Mouse (Mus musculus) brain, embryonic 14.5 days (tissue): Measurements from ENCODE around the gene Crxos. TPM values are rescaled to one million over a fixed set of nuclear protein-coding genes. Genes with fewer than 3 reads are reported as not detected.
"Not testable (repeated sequence)": the region's sequence is repeated elsewhere in the genome, so short reads cannot be mapped to it uniquely, and the experiment has no call there.

Experiments used
- DNase-seq: peaks from one replicate; pipeline ENCODE4 v3.0.0-alpha.2; 2011; ENCODE audit warnings: low read depth
- CTCF ChIP-seq: fragments of 200-500 bp; IDR thresholded peaks from 2 replicates; pipeline ENCODE4 v1.5.1; 2012; ENCODE audit warnings: inconsistent platforms, mild to moderate bottlenecking, moderate library complexity, borderline replicate concordance; ENCODE audit not compliant: insufficient read depth, insufficient read length; ENCODE audit errors: extremely low read depth
- POLR2A ChIP-seq: fragments of 200-500 bp; IDR thresholded peaks from 2 replicates; pipeline ENCODE4 v1.6.1; 2012; ENCODE audit warnings: mild to moderate bottlenecking, inconsistent platforms, borderline replicate concordance; ENCODE audit not compliant: poor library complexity, insufficient read depth, insufficient read length, severe bottlenecking; ENCODE audit errors: extremely low read depth
- polyA plus RNA-seq: library from polyadenylated mRNA; depleted of rRNA; stranded (reverse); fragments of >200 nt; gene quantifications from 2 replicates; pipeline ENCODE4 v1.2.3, GENCODE M21; 2012

The Crxos gene
- polyA plus RNA-seq, 1 experiment, result 0.10 TPM

DNA sequence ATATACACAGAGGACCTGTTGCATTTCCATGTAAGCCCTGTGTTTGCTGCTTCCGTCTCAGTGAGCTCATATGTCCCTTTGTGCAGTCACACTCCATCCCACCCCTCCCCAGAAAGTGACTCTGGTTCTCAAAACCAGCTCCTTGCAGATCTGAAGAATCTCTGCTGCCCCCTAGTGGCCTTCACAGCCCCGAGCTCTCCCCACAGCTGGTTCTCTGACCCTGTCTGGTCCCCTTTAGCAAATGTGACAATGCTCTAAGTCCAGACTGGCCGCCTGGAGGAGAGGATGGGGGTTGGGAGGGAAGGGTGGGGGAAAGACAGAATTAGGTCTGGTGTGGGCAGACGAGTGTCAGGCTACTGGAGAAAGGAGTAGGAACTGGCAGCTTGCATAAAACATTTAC is 29.8 kb downstream of the Crxos start:
- peak; percentile 89 for DNase-seq
- TF ChIP-seq POLR2A (no peak), CTCF (peak; percentile 92)

DNA sequence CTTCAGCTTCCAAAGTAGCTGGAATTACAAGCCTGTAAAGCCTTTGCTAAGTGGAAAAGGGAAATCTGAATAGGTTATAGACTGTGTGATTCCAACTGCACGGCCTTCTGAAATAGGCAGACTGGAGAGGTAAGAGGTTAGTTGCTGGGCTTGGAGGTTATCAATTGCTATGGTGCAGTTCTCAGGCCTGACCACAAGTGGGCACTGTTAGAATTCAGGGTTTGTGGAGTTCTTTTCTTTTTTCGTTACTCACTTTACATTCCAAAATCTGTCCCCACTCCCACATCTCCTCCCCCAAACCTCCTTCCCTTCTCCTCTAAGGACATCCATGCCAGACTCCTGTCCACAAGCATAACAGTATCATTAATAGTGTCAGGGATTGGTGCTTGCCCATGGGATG is 31.8 kb downstream of the Crxos start:
- no peak for TF ChIP-seq POLR2A
- peak; percentile 71; the same call in 1 of the 2 replicates for TF ChIP-seq CTCF
- DNase-seq, result peak; percentile 32

DNA sequence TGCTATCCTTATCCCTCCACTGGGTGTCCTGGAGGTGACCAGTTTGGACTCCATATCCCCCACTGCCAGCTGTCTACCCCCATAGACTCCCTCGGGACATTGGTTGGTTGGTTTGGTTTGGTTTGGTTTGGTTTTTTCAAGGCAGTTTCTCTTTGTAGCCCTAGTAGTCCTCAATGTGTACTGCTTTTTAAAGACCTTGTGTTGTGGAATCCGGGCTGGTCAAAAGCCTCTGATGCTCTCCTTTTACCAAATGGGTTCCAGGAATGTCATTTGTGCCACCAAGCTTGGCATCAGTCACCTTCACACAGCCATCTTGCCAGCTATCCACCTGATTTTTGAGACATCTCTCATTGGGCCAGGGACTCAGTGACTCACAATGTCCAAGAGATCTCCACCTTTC is 32.3 kb downstream of the Crxos start:
- TF ChIP-seq CTCF (no peak), POLR2A (no peak)
- DNase-seq, result no peak

DNA sequence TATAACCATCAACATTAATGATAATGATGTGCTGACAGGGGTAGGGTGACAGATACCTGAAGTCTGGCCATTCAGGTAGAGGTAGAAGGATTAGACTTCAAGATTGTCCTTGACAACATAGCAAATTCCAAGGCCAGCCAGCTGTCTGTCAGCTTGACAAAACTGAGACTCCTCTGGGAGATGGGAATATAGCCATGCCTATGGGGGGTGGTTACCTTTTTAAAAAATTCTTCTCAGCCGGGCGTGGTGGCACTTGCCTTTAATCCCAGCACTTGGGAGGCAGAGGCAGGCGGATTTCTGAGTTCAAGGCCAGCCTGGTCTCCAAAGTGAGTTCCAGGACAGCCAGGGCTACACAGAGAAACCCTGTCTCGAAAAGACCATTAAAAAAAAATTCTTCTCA is 33.3 kb downstream of the Crxos start:
- not testable (repeated sequence) for DNase-seq

DNA sequence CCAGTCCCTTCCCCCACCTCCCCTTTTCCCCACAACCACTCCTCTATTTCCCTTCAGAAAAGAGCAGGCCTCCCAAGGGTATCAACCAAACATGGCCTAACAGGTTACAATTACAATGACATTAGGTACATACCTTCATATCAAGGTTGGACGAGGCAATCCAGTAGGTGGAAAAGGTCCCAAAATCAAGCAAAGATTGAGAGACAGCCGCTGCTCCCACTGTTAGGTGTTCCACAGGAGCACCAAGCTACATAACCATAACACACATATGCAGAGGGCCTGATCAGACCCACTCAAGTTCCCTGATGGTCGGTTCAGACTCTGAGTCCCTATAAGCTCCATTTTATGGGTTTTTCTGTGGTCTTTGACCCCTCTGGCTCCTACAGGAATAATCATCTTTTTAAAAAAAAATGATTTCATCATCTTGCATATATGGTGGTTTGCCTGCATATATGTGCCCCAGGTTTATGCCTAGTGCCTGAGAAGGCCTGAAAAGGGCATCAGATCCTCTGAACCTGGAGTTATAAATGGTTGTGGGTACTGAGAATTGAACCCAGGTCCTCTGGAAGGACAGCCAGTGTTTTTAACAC is 33.8 kb downstream of the Crxos start:
- TF ChIP-seq POLR2A (no peak), CTCF (no peak)

DNA sequence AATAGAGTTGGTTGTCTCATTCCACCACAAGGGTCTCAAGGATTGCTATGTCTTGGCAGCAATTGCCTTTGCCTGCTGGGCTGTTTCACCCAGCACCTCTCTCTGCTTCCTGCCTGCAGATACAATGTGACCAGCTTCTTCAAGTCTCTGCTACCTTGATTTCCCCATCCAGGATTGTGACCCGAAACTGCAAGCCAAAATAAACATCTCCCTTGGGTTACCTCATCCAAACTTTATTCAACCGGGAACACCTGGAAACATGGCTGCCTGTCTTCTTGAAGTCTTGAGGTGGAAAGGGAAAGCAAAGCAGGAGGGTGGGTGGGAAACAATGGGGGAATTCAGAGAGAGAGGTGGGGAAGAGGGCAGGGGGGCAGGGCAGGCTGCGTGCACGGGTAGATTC is 34.6 kb downstream of the Crxos start:
- DNase-seq, result no peak
- TF ChIP-seq POLR2A (no peak), CTCF (no peak)

More for the DNA sequence above, 33.8 kb downstream of the Crxos start:
- no peak for DNase-seq

DNA sequence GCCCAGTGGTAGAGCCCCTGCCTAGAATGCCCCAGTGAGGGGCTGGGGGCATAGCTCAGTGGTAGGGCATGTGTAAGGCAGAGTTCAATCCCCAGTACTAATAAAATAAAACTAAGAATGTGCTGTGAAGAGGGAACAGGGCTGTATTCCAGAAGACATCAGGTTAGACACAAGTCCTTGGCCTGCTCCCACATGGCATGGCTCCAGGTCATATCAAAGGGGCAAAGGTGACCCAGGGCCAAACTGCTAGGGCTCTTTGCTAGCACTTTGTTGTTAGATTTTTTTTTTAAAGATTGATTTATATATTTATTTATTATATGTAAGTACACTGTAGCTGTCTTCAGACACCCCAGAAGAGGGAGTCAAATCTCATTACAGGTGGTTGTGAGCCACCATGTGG is 36.0 kb downstream of the Crxos start:
- DNase-seq, result no peak
- TF ChIP-seq POLR2A (no peak), CTCF (no peak)

DNA sequence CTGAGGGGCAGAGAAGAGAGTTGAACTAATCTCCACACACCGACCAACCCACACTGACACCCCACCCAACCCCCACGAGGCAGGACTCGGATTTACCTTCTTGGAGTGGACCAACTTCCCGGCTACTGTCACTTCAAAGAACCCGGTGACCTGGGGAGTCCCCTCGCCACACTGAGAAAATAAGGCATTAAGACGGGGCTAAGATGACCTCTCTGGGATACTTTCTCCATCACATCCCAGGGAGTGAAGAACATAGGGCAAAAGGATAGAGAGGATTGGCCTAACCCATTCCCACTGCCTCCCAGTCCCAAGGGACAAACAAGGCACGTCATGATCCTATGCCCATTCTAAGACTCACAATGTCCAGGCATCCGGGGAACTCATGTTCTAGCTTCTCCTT is 37.5 kb downstream of the Crxos start:
- TF ChIP-seq POLR2A, result no peak
- no peak for TF ChIP-seq CTCF
- DNase-seq, result no peak

DNA sequence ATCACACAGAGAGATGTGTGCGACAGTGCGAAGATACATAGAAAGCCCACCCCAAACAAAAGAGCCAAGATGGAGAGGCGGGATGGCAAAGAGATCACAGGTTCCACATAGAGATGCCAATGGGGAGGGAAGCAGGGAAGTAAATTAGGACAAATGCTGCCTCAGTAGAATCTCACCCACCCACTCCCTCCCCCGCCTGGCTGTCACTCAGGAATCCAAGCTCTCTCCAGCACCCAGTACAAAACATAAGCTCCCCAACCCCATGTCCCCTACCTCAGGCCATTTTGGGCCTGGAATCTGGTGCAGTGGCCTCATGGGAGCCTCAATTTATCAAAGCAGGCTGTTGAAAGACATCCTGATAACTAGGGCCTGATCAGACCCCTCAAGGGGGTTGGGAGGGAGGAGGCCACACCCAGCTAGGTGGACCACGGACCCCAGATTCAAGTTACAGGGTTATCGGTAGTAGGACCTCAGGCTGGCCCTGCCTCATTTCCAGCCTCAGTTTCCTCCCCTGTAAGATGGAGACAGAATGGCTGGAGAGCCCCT is 38.3 kb downstream of the Crxos start:
- TF ChIP-seq POLR2A (no peak), CTCF (no peak)
- no peak for DNase-seq

DNA sequence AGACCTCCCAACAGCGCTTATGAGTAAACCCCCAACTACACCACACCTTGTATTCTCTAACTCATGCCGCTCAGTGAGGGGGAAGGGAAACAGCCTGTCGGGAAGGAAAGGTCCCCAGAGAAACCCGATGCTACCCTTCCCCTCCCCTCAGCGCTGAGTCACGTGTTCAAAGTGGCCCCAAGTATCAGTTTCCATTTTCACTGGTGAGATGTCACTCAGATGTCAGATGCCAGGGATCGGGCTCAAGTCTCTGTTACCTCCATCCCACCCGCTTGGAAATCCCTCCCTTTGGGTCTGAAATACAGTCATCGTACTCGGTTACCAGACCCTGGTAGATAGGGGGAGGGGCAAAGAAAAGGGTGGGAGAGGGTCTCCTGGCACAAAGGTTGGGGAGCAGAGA is 39.4 kb downstream of the Crxos start:
- TF ChIP-seq POLR2A, result no peak
- no peak for TF ChIP-seq CTCF
- peak; percentile 81 for DNase-seq

DNA sequence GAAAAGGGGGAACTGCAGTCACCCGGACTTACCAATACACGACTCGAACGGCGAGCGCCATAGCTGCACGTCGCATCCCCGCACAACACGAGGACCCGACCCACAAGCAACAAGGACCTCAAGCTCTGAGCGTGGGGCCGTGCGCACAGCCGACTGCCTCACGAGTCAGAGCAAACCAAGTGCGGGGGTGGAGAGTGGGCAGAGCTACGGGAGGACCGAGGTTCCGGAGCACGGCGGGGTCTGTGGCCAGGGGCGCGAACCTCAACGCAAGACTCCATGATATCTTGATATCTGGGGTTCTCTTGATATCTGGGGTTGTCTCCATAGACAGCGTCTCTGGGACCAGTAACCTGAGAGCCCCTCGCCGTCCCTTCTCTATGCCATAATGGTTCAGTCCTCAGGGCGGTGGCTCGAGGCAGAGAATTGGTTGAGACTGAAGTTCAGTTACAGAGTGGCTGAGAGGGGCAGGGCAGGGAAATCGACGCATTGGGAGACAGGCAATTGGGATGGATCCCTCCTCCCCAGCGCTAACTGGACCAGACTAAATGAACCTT is 39.9 kb downstream of the Crxos start, which contains the start of gene Selenow:
Selenow (minus strand) TSS at position 183 of the 554 bp plus-strand sequence.
- DNase-seq, result peak; percentile 98
- no peak for TF ChIP-seq CTCF
- TF ChIP-seq POLR2A, result peak; percentile 78; the same call in 1 of the 2 replicates

DNA sequence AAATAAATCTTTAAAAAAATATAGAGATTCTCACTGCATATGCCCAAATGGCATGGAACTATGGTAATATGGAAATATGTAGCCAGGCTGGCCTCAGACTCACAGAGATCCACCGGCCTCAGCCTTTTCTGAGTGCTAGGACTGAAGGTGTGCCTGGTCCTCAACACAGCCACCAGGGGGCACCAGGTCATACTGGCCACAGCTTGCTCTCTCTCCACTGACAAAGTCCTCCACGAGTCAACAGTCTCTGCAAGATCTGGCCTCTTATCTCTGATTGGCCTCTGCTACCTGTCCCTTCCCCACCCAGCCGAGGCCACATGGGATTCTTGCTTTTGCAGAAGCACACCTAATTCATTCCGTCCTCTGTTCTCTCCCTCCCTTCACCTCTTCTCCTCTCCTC is 47.5 kb downstream of the Crxos start:
- DNase-seq, result no peak
- TF ChIP-seq CTCF (peak; percentile 59), POLR2A (no peak)

DNA sequence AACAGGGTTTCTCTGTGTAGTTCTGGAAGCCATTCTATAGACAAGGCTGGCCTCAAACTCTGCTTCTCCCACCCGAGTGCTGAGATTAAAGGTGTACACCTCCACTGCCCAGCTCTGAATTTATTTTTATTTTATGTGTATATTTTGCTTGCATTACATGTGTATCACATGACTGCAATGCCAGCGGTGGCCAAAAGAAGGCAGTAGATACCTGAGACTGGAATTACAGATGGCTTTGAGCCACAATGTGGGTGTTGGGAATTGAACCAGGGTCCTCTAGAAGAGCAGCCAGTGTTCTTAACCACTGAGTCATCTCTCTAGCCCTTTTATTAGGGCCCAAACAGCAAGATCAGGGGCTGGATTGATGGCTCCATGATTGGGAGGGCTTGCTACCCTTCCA is 48.1 kb downstream of the Crxos start:
- TF ChIP-seq CTCF, result peak; percentile 4; the same call in 1 of the 2 replicates
- no peak for TF ChIP-seq POLR2A
- DNase-seq, result no peak
